Mouse (Mus musculus) embryonic facial prominence, embryonic 12.5 days (tissue): Measurements from ENCODE around the gene Gm8909. TPM values are rescaled to one million over a fixed set of nuclear protein-coding genes. Genes with fewer than 3 reads are reported as not detected.
"Not testable (repeated sequence)": the region's sequence is repeated elsewhere in the genome, so short reads cannot be mapped to it uniquely, and the experiment has no call there.

Experiments used
- ATAC-seq: fragments of 200-750 bp; cut with Nextera tagmentation; 2 replicates; pipeline ENCODE4 v1.8.0; 2017; ENCODE audit not compliant: insufficient number of reproducible peaks, insufficient read depth, low FRiP score, low TSS enrichment
- H3K27ac ChIP-seq: fragments of 300-500 bp; sonication (generic); 2 replicates; pipeline ENCODE4 v1.5.1; 2016; ENCODE audit warnings: mild to moderate bottlenecking
- H3K27me3 ChIP-seq: fragments of 300-500 bp; sonication (generic); 2 replicates; pipeline ENCODE4 v1.6.1; 2016; ENCODE audit warnings: mild to moderate bottlenecking, moderate library complexity
- H3K36me3 ChIP-seq: fragments of 300-500 bp; sonication (generic); 2 replicates; pipeline ENCODE4 v1.6.1; 2016; ENCODE audit warnings: mild to moderate bottlenecking
- H3K4me1 ChIP-seq: fragments of 300-500 bp; sonication (generic); 2 replicates; pipeline ENCODE4 v1.6.1; 2016
- H3K4me2 ChIP-seq: fragments of 300-500 bp; sonication (generic); replicated peaks from 2 replicates; pipeline ENCODE4 v1.6.1; 2016; ENCODE audit warnings: mild to moderate bottlenecking, moderate library complexity
- H3K4me3 ChIP-seq: fragments of 300-500 bp; sonication (generic); 2 replicates; pipeline ENCODE4 v1.5.1; 2016; ENCODE audit warnings: mild to moderate bottlenecking
- H3K9ac ChIP-seq: fragments of 300-500 bp; sonication (generic); 2 replicates; pipeline ENCODE4 v1.6.1; 2016; ENCODE audit warnings: mild to moderate bottlenecking, moderate library complexity
- H3K9me3 ChIP-seq: fragments of 300-500 bp; sonication (generic); 2 replicates; pipeline ENCODE4 v1.6.1; 2016; ENCODE audit warnings: mild to moderate bottlenecking, moderate library complexity
- WGBS: fragments of 180-500 bp; shearing (Covaris S2); methylation state at CpG from one replicate; pipeline ENCODE4 v1.1.7; 2016; 5-methylcytosine and 5-hydroxymethylcytosine counted together
- polyA plus RNA-seq: library from polyadenylated mRNA; unstranded; fragments of >200 nt; fragmentation: Nextera tagmentation; extraction: Ambion mirVana; gene quantifications from 2 replicates; pipeline ENCODE4 v1.2.1, GENCODE M21; 2016

Gm8909 gene
- polyA plus RNA-seq, 1 experiment from 2014 or later = not detected

DNA sequence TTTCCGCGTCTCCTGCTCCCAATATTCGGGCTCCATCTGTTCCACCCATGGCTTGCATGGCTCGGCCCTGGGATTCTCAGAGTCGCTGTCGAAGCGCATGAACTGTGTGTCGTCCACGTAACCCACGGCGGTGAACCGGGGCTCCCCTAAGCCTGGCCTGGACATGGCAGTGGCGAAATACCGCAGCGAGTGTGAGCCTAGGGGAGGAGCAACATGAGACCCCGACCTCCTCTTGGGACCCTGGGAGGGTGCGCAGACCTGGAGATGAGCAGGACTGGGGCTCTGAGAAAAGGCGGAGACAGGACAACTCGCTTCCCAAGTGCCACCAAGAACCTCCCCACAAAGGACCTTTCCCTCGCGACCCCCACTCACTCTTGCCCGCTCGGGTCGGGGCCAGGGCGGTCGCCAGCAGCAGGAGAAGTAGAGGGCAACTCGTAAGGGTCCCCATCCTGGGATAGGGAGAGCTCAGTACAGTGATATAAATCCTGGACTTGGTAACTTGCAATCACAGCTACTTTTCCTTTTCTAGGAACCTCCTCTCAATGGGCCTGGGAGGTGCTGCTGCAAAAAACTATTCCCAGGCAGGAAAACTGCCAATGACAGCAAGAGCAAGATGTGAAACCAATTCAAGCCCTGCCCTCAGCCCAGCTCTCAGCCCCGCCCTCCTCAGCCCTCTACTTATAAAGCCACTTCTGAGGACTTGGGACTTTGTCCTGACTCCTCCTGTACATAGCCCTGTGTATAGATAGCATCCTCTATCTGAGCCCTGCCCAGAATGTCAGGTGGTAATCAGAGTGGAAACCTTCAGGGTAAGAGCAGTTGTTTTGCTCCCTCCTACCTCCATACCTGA, 39.1 kb downstream of the Gm8909 start, which contains the start of gene Gm7030:
Gene Gm7030, minus strand, starts transcription at position 458 of the 850 bp plus-strand sequence.
- H3K27me3 ChIP-seq = peaks cover 23% of the 10 kb centered on the region
- H3K27ac ChIP-seq, H3K4me1 ChIP-seq, H3K9me3 ChIP-seq, H3K36me3 ChIP-seq, H3K9ac ChIP-seq, H3K4me3 ChIP-seq, H3K4me2 ChIP-seq, ATAC-seq: not testable (repeated sequence)
- 26% methylated on average over 28 of the region's 28 CpGs for WGBS

DNA sequence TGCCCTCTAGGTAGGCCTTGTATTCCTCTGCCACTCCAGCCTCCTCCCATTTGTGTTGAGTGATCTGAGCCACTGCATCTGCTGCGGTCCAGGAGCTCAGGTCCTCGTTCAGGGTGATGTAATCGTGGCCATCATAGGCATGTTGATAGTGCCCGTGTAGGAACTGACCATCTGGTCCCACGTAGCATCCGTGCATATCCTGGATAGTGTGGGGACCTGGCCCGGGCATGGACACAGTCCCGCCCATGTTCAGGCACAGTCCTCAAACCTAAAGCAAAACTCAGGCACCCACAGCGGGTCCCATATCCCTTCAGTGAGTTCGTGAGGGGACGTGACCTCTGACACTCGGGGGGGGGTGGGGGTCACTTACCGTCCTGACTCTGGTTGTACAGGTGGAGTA, 39.8 kb downstream of the Gm8909 start:
- not testable (repeated sequence) for H3K36me3 ChIP-seq, H3K27ac ChIP-seq, H3K4me2 ChIP-seq, H3K9ac ChIP-seq, H3K9me3 ChIP-seq, H3K4me1 ChIP-seq, H3K4me3 ChIP-seq, ATAC-seq
- H3K27me3 ChIP-seq = peaks cover 20% of the 10 kb centered on the region
- WGBS = 60% methylated on average over 12 of the region's 13 CpGs

DNA sequence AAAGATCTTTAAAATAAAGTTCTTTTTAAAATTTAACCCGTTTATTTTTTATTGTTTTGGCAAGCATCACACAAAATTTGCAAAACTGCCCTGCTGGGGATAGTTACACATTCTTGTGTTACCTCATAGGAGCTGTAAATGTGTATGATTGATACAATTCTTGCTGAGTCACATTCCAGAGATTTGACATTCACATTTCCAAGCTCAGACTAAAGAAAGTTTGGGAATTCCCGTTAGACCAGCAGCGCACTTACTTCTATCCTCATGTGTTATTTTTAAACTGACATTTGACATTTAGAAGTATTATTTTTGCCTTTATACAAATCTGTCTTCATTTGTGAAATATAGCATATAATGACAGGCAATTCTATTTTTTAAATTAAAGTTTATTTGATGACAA, 44.2 kb downstream of the Gm8909 start:
- not testable (repeated sequence) for H3K4me2 ChIP-seq, H3K4me3 ChIP-seq, H3K9ac ChIP-seq, H3K9me3 ChIP-seq, H3K36me3 ChIP-seq, ATAC-seq, H3K4me1 ChIP-seq, H3K27ac ChIP-seq
- H3K27me3 ChIP-seq = peaks cover 36% of the 10 kb centered on the region
- 70% methylated on average over 3 of the region's 3 CpGs for WGBS

DNA sequence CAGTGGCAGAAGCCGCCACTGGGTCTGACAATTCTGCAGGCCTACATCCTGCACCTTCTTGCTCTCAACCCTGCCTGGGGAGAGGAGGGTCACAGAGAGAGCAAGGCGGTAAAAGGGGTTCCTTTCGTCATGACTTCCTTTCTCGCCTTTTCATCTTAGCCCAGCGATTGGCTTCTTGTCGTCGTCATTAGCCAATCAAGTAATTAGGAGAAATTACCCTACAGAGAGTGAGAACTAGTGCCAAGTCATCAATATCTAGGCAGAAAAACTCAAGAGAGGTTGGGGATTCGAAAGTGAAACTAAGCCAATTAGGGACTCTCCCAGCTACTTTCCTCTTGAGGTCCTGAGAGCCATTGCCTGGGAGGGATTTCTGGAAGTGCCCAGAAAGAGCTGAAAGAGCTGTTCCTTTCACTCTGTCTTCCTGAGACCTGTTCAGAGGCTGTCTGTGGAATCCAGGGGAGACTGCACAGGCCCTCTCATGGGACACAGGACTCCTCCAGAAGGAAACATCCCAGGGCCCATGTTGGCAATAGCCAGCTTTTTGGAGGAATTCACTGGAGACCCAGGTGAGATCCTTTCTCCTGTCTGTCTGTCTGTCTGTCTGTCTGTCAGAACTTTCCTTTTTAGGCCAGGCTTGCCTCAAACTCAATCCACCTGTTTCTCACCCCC, 46.9 kb downstream of the Gm8909 start, which contains the start of gene Gm19684:
Gene Gm19684, plus strand, starts transcription at position 327 of the 669 bp plus-strand sequence.
- not testable (repeated sequence) for ATAC-seq, H3K27ac ChIP-seq, H3K36me3 ChIP-seq, H3K4me1 ChIP-seq, H3K9ac ChIP-seq, H3K4me2 ChIP-seq, H3K4me3 ChIP-seq, H3K9me3 ChIP-seq
- WGBS = 7% methylated on average over 8 of the region's 8 CpGs
- H3K27me3 ChIP-seq = peaks cover 41% of the 10 kb centered on the region

DNA sequence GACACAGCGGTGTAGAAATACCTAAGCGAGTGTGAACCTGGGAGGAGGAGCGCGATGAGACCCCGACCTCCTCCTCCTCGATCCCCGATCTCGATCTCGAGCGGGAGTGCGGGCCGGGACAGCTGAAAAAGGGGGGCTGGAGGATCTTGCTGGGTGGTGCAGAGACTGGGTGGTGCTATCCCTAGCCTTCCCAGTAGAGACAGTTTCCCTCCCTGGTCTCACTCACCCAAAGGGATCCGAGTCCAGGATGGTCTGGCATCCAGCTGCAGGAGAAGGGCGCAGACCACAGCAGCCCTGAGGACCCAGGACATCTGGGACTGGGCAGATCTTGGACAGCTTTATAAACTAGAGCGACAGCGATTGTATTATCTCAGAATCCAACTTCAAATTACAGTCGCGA, 47.5 kb downstream of the Gm8909 start:
- not testable (repeated sequence) for H3K36me3 ChIP-seq, ATAC-seq, H3K4me1 ChIP-seq, H3K9me3 ChIP-seq, H3K27ac ChIP-seq, H3K4me3 ChIP-seq, H3K4me2 ChIP-seq, H3K9ac ChIP-seq
- H3K27me3 ChIP-seq = peaks cover 41% of the 10 kb centered on the region
- WGBS = 18% methylated on average over 18 of the region's 18 CpGs

DNA sequence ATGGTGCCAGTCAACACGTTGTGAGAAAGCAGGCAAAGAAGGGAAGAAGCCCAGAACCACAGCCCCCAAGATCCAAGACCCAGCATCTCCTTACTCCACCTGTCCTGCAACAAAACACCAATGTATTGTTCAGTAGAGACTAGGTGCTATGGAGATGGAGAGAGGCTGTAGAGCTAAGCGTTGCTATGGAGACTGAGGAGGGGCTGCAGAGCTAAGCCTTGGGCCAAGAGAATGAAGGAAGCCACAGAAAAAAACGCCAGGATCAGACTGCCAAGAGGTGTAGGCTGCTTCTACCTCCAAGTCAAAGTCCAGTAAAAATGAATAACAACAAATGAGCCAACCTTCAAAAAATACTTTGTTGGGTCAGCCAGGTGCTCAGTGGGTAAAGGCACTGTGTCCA, 51.8 kb downstream of the Gm8909 start:
- H3K27me3 ChIP-seq = peaks cover 36% of the 10 kb centered on the region
- not testable (repeated sequence) for H3K4me2 ChIP-seq, H3K9me3 ChIP-seq, H3K27ac ChIP-seq, H3K4me1 ChIP-seq, ATAC-seq, H3K9ac ChIP-seq, H3K36me3 ChIP-seq, H3K4me3 ChIP-seq
- WGBS = 30% methylated on average over 3 of the region's 3 CpGs

Other genes with a start within 250 kb of the Gm8909 start
- gene Abcf1, start 198.8 kb downstream of the Gm8909 start, polyA plus RNA-seq = 91.2 and 113 TPM in 2 replicates
- gene Gnl1, start 188.7 kb downstream of the Gm8909 start, polyA plus RNA-seq = 69.9 and 71.5 TPM in 2 replicates
- gene Prr3, start 188.3 kb downstream of the Gm8909 start, polyA plus RNA-seq = 42.9 and 51.4 TPM in 2 replicates
- gene H2-T24, start 148.0 kb downstream of the Gm8909 start, polyA plus RNA-seq = 3.7 and 5.5 TPM in 2 replicates
- gene H2-T23, start 135.7 kb downstream of the Gm8909 start, polyA plus RNA-seq = 10.2 and 12.1 TPM in 2 replicates
- 16.3 and 17.2 TPM in 2 replicates for gene H2-T22, start 125.8 kb downstream of the Gm8909 start, polyA plus RNA-seq
- gene Gm6034, start 125.6 kb downstream of the Gm8909 start, polyA plus RNA-seq = not detected in 2 replicates
- gene Gm11127, start 110.2 kb downstream of the Gm8909 start, polyA plus RNA-seq = not detected in 2 replicates
- gene Gm19684, start 46.9 kb downstream of the Gm8909 start, polyA plus RNA-seq = not detected in 2 replicates
- not detected in 2 replicates for gene Gm7030, start 39.1 kb downstream of the Gm8909 start, polyA plus RNA-seq
- not detected in 2 replicates for gene H2-T3, start 21.8 kb upstream of the Gm8909 start, polyA plus RNA-seq
- 98.2 and 106 TPM in 2 replicates for gene Rpp21, start 89.5 kb upstream of the Gm8909 start, polyA plus RNA-seq
- 25.2 and 27.2 TPM in 2 replicates for gene Trim39, start 103.7 kb upstream of the Gm8909 start, polyA plus RNA-seq
- gene H2-M10.2, start 118.0 kb upstream of the Gm8909 start, polyA plus RNA-seq = 0.20 TPM in 1 of 2 replicates, not detected in the other
- not detected in 2 replicates for gene H2-M10.1, start 157.6 kb upstream of the Gm8909 start, polyA plus RNA-seq
- gene H2-M10.3, start 199.9 kb upstream of the Gm8909 start, polyA plus RNA-seq = not detected in 2 replicates